Comparison of ENCODE assay signal across 20 mouse cellular contexts in genomic region chr11:49194771-49195170, GRCm38 (mm10). TPM values are rescaled to one million over a fixed set of nuclear protein-coding genes. Genes with fewer than 3 reads are reported as not detected.
DNase-seq lines count a peak whose midpoint lies in the region; TF ChIP-seq lines count a peak whose summit lies in the region.
"Not testable (repeated sequence)": the region's sequence is repeated elsewhere in the genome, so short reads cannot be mapped to it uniquely, and the experiment has no call there.
"Had no signal": no experiment of that assay in that cellular context is flagged by ENCODE, and none has a peak within 500 bp of the region (broad histone marks: within the 10 kb centered on the region; RNA-seq: fewer than 3 reads in every experiment).

No protein-coding gene starts in this region.

- TF ChIP-seq POLR2A in heart, adult 2 months (IDR thresholded peaks at IDR 0.05; ENCODE audit: insufficient read depth, low read depth, low read length); kidney, adult 2 months (IDR thresholded peaks at IDR 0.05; ENCODE audit: low read depth, low read length): not testable (repeated sequence)

- not testable (repeated sequence) for H3K4me1 ChIP-seq in heart, adult 2 months (ENCODE audit: control insufficient read depth, insufficient read depth, low read length); kidney, adult 2 months (ENCODE audit: control insufficient read depth, insufficient read depth, low read length)

- intact Hi-C loops in heart, adult 2 months (cut with DNase I): not testable (repeated sequence)

- not testable (repeated sequence) for H3K27me3 ChIP-seq in heart, adult 2 months (ENCODE audit: control insufficient read depth, insufficient read depth, low read length); kidney, adult 2 months (replicated peaks; ENCODE audit: control insufficient read depth, insufficient read depth, low read length)

- peak; percentile 68 for DNase-seq in MN1 (ENCODE audit: low spot score)
- peak; percentile 42 for DNase-seq in ZHBTc4 (ENCODE audit: low read depth, low spot score)
- not testable (repeated sequence) for DNase-seq in heart, adult 2 months; kidney, adult 2 months

- 83% methylated on average over 9 of the region's 9 CpGs for WGBS in heart, adult 2 months
- 85% methylated on average over 9 of the region's 9 CpGs for WGBS in kidney, adult 2 months

- peak overlapping the region; percentile 61; the same call in 1 of the 2 replicates for H3K27ac ChIP-seq in heart, adult 2 months
- H3K27ac ChIP-seq in kidney, adult 2 months (ENCODE audit: insufficient read depth, low read depth, low read length): peak overlapping the region; percentile 50; the same call in 1 of the 2 replicates

- not testable (repeated sequence) for H3K4me3 ChIP-seq in heart, adult 2 months; kidney, adult 2 months (ENCODE audit: insufficient read depth, low read depth, low read length)

- not testable (repeated sequence) for TF ChIP-seq EP300 in heart, adult 2 months (IDR thresholded peaks at IDR 0.05; ENCODE audit: insufficient read depth, low read depth, low read length)

- TF ChIP-seq CTCF in heart, adult 2 months (IDR thresholded peaks at IDR 0.05); kidney, adult 2 months (conservative IDR thresholded peaks at IDR 0.05; ENCODE audit: insufficient read depth, insufficient read length, low read depth, low read length): not testable (repeated sequence)

- H3K36me3 ChIP-seq in heart, adult 2 months (ENCODE audit: control insufficient read depth, insufficient read depth, low read length); kidney, adult 2 months (ENCODE audit: control insufficient read depth, insufficient read depth, low read length): not testable (repeated sequence)

- not testable (repeated sequence) for H3K79me2 ChIP-seq in heart, adult 2 months (replicated peaks; ENCODE audit: control insufficient read depth, insufficient read depth, low read length)

- H3K9ac ChIP-seq in heart, adult 2 months (ENCODE audit: low read depth, low read length): not testable (repeated sequence)

RNA-seq across cellular contexts. Expression of gene Btnl9, which starts 7.8 kb away (rescaled TPM):
- total RNA-seq in heart, adult 2 months (2021): 10 to 100 TPM; 25.0 to 31.4 TPM
- 18.9 and 23.0 TPM in 2 replicates for polyA plus RNA-seq in heart, adult 2 months (2012; rRNA removed)
- polyA plus RNA-seq in kidney, adult 2 months (2012; rRNA removed): 6.4 and 7.5 TPM in 2 replicates
- polyA plus RNA-seq: C2C12; cerebellum, adult 2 months; cortical plate, adult 2 months; forebrain, embryonic 15.5 days; G1E had no signal

RNA-seq across cellular contexts. Expression of gene Zfp62, which starts 8.3 kb away (rescaled TPM):
- total RNA-seq in heart, adult 2 months (2021): 10 to 100 TPM; 23.9 to 28.9 TPM
- 2.9 and 8.2 TPM in 2 replicates for polyA plus RNA-seq in heart, adult 2 months (2012; rRNA removed)
- polyA plus RNA-seq in kidney, adult 2 months (2012; rRNA removed): 2.0 and 2.6 TPM in 2 replicates

RNA-seq across cellular contexts. Expression of gene Olfr1394, which starts 40.6 kb away (rescaled TPM):
- not detected for total RNA-seq in heart, adult 2 months (2021)
- polyA plus RNA-seq in heart, adult 2 months (2012; rRNA removed): not detected in 2 replicates
- polyA plus RNA-seq in kidney, adult 2 months (2012; rRNA removed): 0.02 TPM in 1 of 2 replicates, not detected in the other
- total RNA-seq: adrenal gland, adult 2 months; adrenal gland, postnatal 10 days; adrenal gland, postnatal 25 days; adrenal gland, postnatal 4 days; forebrain, postnatal 0 days had no signal
- polyA plus RNA-seq: adrenal gland, adult 2 months; brain, embryonic 14.5 days; C2C12; cerebellum, adult 2 months; cortical plate, adult 2 months; embryonic facial prominence, embryonic 10.5 days; embryonic facial prominence, embryonic 12.5 days; embryonic facial prominence, embryonic 14.5 days; forebrain, embryonic 11.5 days; forebrain, embryonic 13.5 days; forebrain, embryonic 15.5 days; forebrain, postnatal 0 days; G1E had no signal

RNA-seq across cellular contexts. Expression of gene Mgat1, which starts 49.2 kb away (rescaled TPM):
- total RNA-seq in heart, adult 2 months (2021): 10 to 100 TPM; 59.2 to 72.3 TPM
- polyA plus RNA-seq in heart, adult 2 months (2012; rRNA removed): 74.4 and 86.4 TPM in 2 replicates
- 157 and 198 TPM in 2 replicates for polyA plus RNA-seq in kidney, adult 2 months (2012; rRNA removed)

RNA-seq across cellular contexts. Expression of gene Olfr1395, which starts 52.7 kb away (rescaled TPM):
- not detected for total RNA-seq in heart, adult 2 months (2021)
- polyA plus RNA-seq in heart, adult 2 months (2012; rRNA removed): 0.12 TPM in 1 of 2 replicates, not detected in the other
- polyA plus RNA-seq in kidney, adult 2 months (2012; rRNA removed): not detected in 2 replicates
- total RNA-seq: adrenal gland, adult 2 months; adrenal gland, postnatal 10 days; adrenal gland, postnatal 25 days; adrenal gland, postnatal 4 days; forebrain, postnatal 0 days had no signal
- polyA plus RNA-seq: adrenal gland, adult 2 months; brain, embryonic 14.5 days; C2C12; cortical plate, adult 2 months; embryonic facial prominence, embryonic 10.5 days; embryonic facial prominence, embryonic 12.5 days; forebrain, embryonic 11.5 days; forebrain, embryonic 13.5 days; forebrain, embryonic 15.5 days; forebrain, postnatal 0 days; G1E had no signal
